Mouse (Mus musculus): Measurements from ENCODE around the gene Hspb8. TPM values are rescaled to one million over a fixed set of nuclear protein-coding genes. Genes with fewer than 3 reads are reported as not detected.

The Hspb8 gene
- polyA plus RNA-seq, 1 experiment, result 1.1 TPM

GRCm38 (mm10) chr5:116449522-116450225 is 27.0 kb upstream of the Hspb8 start:
- Histone ChIP-seq H3K27ac (ENCODE audit: control insufficient read depth, insufficient read depth, low read depth, low read length) (no peak overlapping the region), H3K36me3 (ENCODE audit: control insufficient read depth, insufficient read depth, low read length) (no peaks in the 10 kb centered on the region), H3K4me1 (ENCODE audit: control insufficient read depth, insufficient read depth, low read length) (peaks cover 11% of the 10 kb centered on the region), H3K27me3 (ENCODE audit: control insufficient read depth, insufficient read depth, low read length) (peaks cover 3% of the 10 kb centered on the region), H3K4me3 (ENCODE audit: control insufficient read depth, low read depth, low read length) (no peak overlapping the region)
- TF ChIP-seq POLR2A (IDR thresholded peaks at IDR 0.05; ENCODE audit: control insufficient read depth, low read depth, low read length), result no peak
- no peak for TF ChIP-seq CTCF (IDR thresholded peaks at IDR 0.05; ENCODE audit: control insufficient read depth, insufficient read depth, insufficient replicate concordance, low read depth, low read length)

- Histone ChIP-seq H3K36me3 (ENCODE audit: control insufficient read depth, insufficient read depth, low read length) (no peaks in the 10 kb centered on the region), H3K27me3 (ENCODE audit: control insufficient read depth, insufficient read depth, low read length) (peaks cover 3% of the 10 kb centered on the region), H3K27ac (ENCODE audit: control insufficient read depth, insufficient read depth, low read depth, low read length) (no peak overlapping the region)
Measured at GRCm38 (mm10) chr5:116448409-116449191, 25.9 kb upstream of the Hspb8 start.

GRCm38 (mm10) chr5:116447821-116448350 is 25.2 kb upstream of the Hspb8 start:
- Histone ChIP-seq H3K4me3 (ENCODE audit: control insufficient read depth, low read depth, low read length) (no peak overlapping the region), H3K27ac (ENCODE audit: control insufficient read depth, insufficient read depth, low read depth, low read length) (no peak overlapping the region), H3K4me1 (ENCODE audit: control insufficient read depth, insufficient read depth, low read length) (peaks cover 8% of the 10 kb centered on the region), H3K36me3 (ENCODE audit: control insufficient read depth, insufficient read depth, low read length) (no peaks in the 10 kb centered on the region), H3K27me3 (ENCODE audit: control insufficient read depth, insufficient read depth, low read length) (no peaks in the 10 kb centered on the region; the same call in 1 of the 2 replicates)
- TF ChIP-seq POLR2A (IDR thresholded peaks at IDR 0.05; ENCODE audit: control insufficient read depth, low read depth, low read length) (no peak), CTCF (IDR thresholded peaks at IDR 0.05; ENCODE audit: control insufficient read depth, insufficient read depth, insufficient replicate concordance, low read depth, low read length) (no peak)

More at GRCm38 (mm10) chr5:116448409-116449191, 25.9 kb upstream of the Hspb8 start:
- TF ChIP-seq POLR2A (IDR thresholded peaks at IDR 0.05; ENCODE audit: control insufficient read depth, low read depth, low read length) (no peak), CTCF (IDR thresholded peaks at IDR 0.05; ENCODE audit: control insufficient read depth, insufficient read depth, insufficient replicate concordance, low read depth, low read length) (no peak)
- H3K4me1 ChIP-seq (ENCODE audit: control insufficient read depth, insufficient read depth, low read length), result peaks cover 12% of the 10 kb centered on the region
- H3K4me3 ChIP-seq (ENCODE audit: control insufficient read depth, low read depth, low read length), result no peak overlapping the region

GRCm38 (mm10) chr5:116446552-116446951 is 23.9 kb upstream of the Hspb8 start:
- no peak overlapping the region for H3K4me3 ChIP-seq (ENCODE audit: control insufficient read depth, low read depth, low read length)
- peaks cover 8% of the 10 kb centered on the region for H3K4me1 ChIP-seq (ENCODE audit: control insufficient read depth, insufficient read depth, low read length)
- H3K36me3 ChIP-seq (ENCODE audit: control insufficient read depth, insufficient read depth, low read length), result no peaks in the 10 kb centered on the region
- TF ChIP-seq CTCF (IDR thresholded peaks at IDR 0.05; ENCODE audit: control insufficient read depth, insufficient read depth, insufficient replicate concordance, low read depth, low read length) (no peak), POLR2A (IDR thresholded peaks at IDR 0.05; ENCODE audit: control insufficient read depth, low read depth, low read length) (no peak)
- no peaks in the 10 kb centered on the region; the same call in 1 of the 2 replicates for H3K27me3 ChIP-seq (ENCODE audit: control insufficient read depth, insufficient read depth, low read length)
- H3K27ac ChIP-seq (ENCODE audit: control insufficient read depth, insufficient read depth, low read depth, low read length), result no peak overlapping the region

- Histone ChIP-seq H3K27ac (ENCODE audit: control insufficient read depth, insufficient read depth, low read depth, low read length) (no peak overlapping the region), H3K27me3 (ENCODE audit: control insufficient read depth, insufficient read depth, low read length) (no peaks in the 10 kb centered on the region; the same call in 1 of the 2 replicates), H3K36me3 (ENCODE audit: control insufficient read depth, insufficient read depth, low read length) (no peaks in the 10 kb centered on the region), H3K4me3 (ENCODE audit: control insufficient read depth, low read depth, low read length) (no peak overlapping the region), H3K4me1 (ENCODE audit: control insufficient read depth, insufficient read depth, low read length) (peaks cover 8% of the 10 kb centered on the region)
- TF ChIP-seq POLR2A (IDR thresholded peaks at IDR 0.05; ENCODE audit: control insufficient read depth, low read depth, low read length) (no peak), CTCF (IDR thresholded peaks at IDR 0.05; ENCODE audit: control insufficient read depth, insufficient read depth, insufficient replicate concordance, low read depth, low read length) (no peak)
Measured at GRCm38 (mm10) chr5:116445634-116446367, 23.1 kb upstream of the Hspb8 start.

GRCm38 (mm10) chr5:116444517-116444916 is 21.9 kb upstream of the Hspb8 start:
- no peaks in the 10 kb centered on the region; the same call in 1 of the 2 replicates for H3K27me3 ChIP-seq (ENCODE audit: control insufficient read depth, insufficient read depth, low read length)
- H3K36me3 ChIP-seq (ENCODE audit: control insufficient read depth, insufficient read depth, low read length), result no peaks in the 10 kb centered on the region
- no peak overlapping the region for H3K4me3 ChIP-seq (ENCODE audit: control insufficient read depth, low read depth, low read length)
- no peak overlapping the region for H3K27ac ChIP-seq (ENCODE audit: control insufficient read depth, insufficient read depth, low read depth, low read length)
- TF ChIP-seq CTCF (IDR thresholded peaks at IDR 0.05; ENCODE audit: control insufficient read depth, insufficient read depth, insufficient replicate concordance, low read depth, low read length) (peak; percentile 6; the same call in 1 of the 2 replicates), POLR2A (IDR thresholded peaks at IDR 0.05; ENCODE audit: control insufficient read depth, low read depth, low read length) (no peak)
- H3K4me1 ChIP-seq (ENCODE audit: control insufficient read depth, insufficient read depth, low read length), result peaks cover 8% of the 10 kb centered on the region
